Mouse (Mus musculus) c-Kit-negative CD71-positive TER-119-positive erythroid progenitor cells, embryonic 14.5 days (primary cell): ENCODE results near the gene D130052B06Rik.

Source experiments
- DNase-seq: peaks from one replicate; pipeline ENCODE4 v3.0.0-alpha.2; 2013; ENCODE audit warnings: low read depth, low spot score

D130052B06Rik gene

GRCm38 (mm10) chr11:33660016-33660913 is 61.2 kb downstream of the D130052B06Rik start:
- DNase-seq = no peak

GRCm38 (mm10) chr11:33663599-33663998 is 64.5 kb downstream of the D130052B06Rik start:
- no peak for DNase-seq

- DNase-seq = no peak
Measured at GRCm38 (mm10) chr11:33668376-33668775, 69.3 kb downstream of the D130052B06Rik start.

GRCm38 (mm10) chr11:33670105-33670965 is 71.2 kb downstream of the D130052B06Rik start:
- DNase-seq = no peak
